Mouse (Mus musculus): ENCODE measurements around the gene Agtr1a. TPM values are rescaled to one million over a fixed set of nuclear protein-coding genes. Genes with fewer than 3 reads are reported as not detected.

Agtr1a gene
- polyA plus RNA-seq, 1 experiment, result 7.6 TPM

- Histone ChIP-seq H3K4me3 (replicated peaks; ENCODE audit: control insufficient read depth, low read depth, low read length) (no peak overlapping the region), H3K4me1 (ENCODE audit: control insufficient read depth, insufficient read depth, low read length) (no peaks in the 10 kb centered on the region; the same call in 1 of the 2 replicates), H3K27ac (ENCODE audit: control insufficient read depth, insufficient read depth, low read depth, low read length, poor library complexity) (no peak overlapping the region)
- TF ChIP-seq CTCF (IDR thresholded peaks at IDR 0.05; ENCODE audit: control insufficient read depth, insufficient read depth, low read length) (no peak), POLR2A (IDR thresholded peaks at IDR 0.05; ENCODE audit: borderline replicate concordance, control insufficient read depth, low read depth, low read length) (no peak)
- 58% methylated on average over 7 of the region's 7 CpGs for WGBS
Observed at GRCm38 (mm10) chr13:30337646-30338045, 1.4 kb downstream of the Agtr1a start.

- 85% methylated on average over 5 of the region's 5 CpGs for whole genome bisulfite sequencing
- TF ChIP-seq CTCF (IDR thresholded peaks at IDR 0.05; ENCODE audit: control insufficient read depth, insufficient read depth, low read length) (no peak), POLR2A (IDR thresholded peaks at IDR 0.05; ENCODE audit: borderline replicate concordance, control insufficient read depth, low read depth, low read length) (no peak)
- H3K4me3 ChIP-seq (replicated peaks; ENCODE audit: control insufficient read depth, low read depth, low read length), result no peak overlapping the region
- no peak overlapping the region for H3K27ac ChIP-seq (ENCODE audit: control insufficient read depth, insufficient read depth, low read depth, low read length, poor library complexity)
- H3K4me1 ChIP-seq (ENCODE audit: control insufficient read depth, insufficient read depth, low read length), result no peaks in the 10 kb centered on the region; the same call in 1 of the 2 replicates
Observed at GRCm38 (mm10) chr13:30338576-30338975, 2.3 kb downstream of the Agtr1a start.

GRCm38 (mm10) chr13:30339927-30340326 lies 3.7 kb downstream of the Agtr1a start:
- H3K27ac ChIP-seq (ENCODE audit: control insufficient read depth, insufficient read depth, low read depth, low read length, poor library complexity), result no peak overlapping the region
- no peak overlapping the region for H3K4me3 ChIP-seq (replicated peaks; ENCODE audit: control insufficient read depth, low read depth, low read length)
- WGBS, result 94% methylated on average over 8 of the region's 8 CpGs
- TF ChIP-seq CTCF (IDR thresholded peaks at IDR 0.05; ENCODE audit: control insufficient read depth, insufficient read depth, low read length) (no peak), POLR2A (IDR thresholded peaks at IDR 0.05; ENCODE audit: borderline replicate concordance, control insufficient read depth, low read depth, low read length) (no peak)
- no peaks in the 10 kb centered on the region; the same call in 1 of the 2 replicates for H3K4me1 ChIP-seq (ENCODE audit: control insufficient read depth, insufficient read depth, low read length)

GRCm38 (mm10) chr13:30341987-30342898 lies 6.0 kb downstream of the Agtr1a start:
- Histone ChIP-seq H3K4me3 (replicated peaks; ENCODE audit: control insufficient read depth, low read depth, low read length) (no peak overlapping the region), H3K4me1 (ENCODE audit: control insufficient read depth, insufficient read depth, low read length) (no peaks in the 10 kb centered on the region; the same call in 1 of the 2 replicates), H3K27ac (ENCODE audit: control insufficient read depth, insufficient read depth, low read depth, low read length, poor library complexity) (no peak overlapping the region)
- 88% methylated on average over 19 of the region's 19 CpGs for WGBS
- TF ChIP-seq POLR2A (IDR thresholded peaks at IDR 0.05; ENCODE audit: borderline replicate concordance, control insufficient read depth, low read depth, low read length) (no peak), CTCF (IDR thresholded peaks at IDR 0.05; ENCODE audit: control insufficient read depth, insufficient read depth, low read length) (no peak)

- Histone ChIP-seq H3K4me3 (replicated peaks; ENCODE audit: control insufficient read depth, low read depth, low read length) (no peak overlapping the region), H3K27ac (ENCODE audit: control insufficient read depth, insufficient read depth, low read depth, low read length, poor library complexity) (no peak overlapping the region), H3K4me1 (ENCODE audit: control insufficient read depth, insufficient read depth, low read length) (no peaks in the 10 kb centered on the region)
- no peak for TF ChIP-seq CTCF (IDR thresholded peaks at IDR 0.05; ENCODE audit: control insufficient read depth, insufficient read depth, low read length)
- TF ChIP-seq POLR2A (IDR thresholded peaks at IDR 0.05; ENCODE audit: borderline replicate concordance, control insufficient read depth, low read depth, low read length), result no peak
- 88% methylated on average over 11 of the region's 11 CpGs for WGBS
Observed at GRCm38 (mm10) chr13:30345427-30345913, 9.2 kb downstream of the Agtr1a start.

GRCm38 (mm10) chr13:30346881-30347280 lies 10.6 kb downstream of the Agtr1a start:
- TF ChIP-seq CTCF (IDR thresholded peaks at IDR 0.05; ENCODE audit: control insufficient read depth, insufficient read depth, low read length) (no peak), POLR2A (IDR thresholded peaks at IDR 0.05; ENCODE audit: borderline replicate concordance, control insufficient read depth, low read depth, low read length) (no peak)
- WGBS, result 93% methylated on average over 4 of the region's 4 CpGs
- H3K4me3 ChIP-seq (replicated peaks; ENCODE audit: control insufficient read depth, low read depth, low read length), result no peak overlapping the region
- no peak overlapping the region for H3K27ac ChIP-seq (ENCODE audit: control insufficient read depth, insufficient read depth, low read depth, low read length, poor library complexity)
- no peaks in the 10 kb centered on the region for H3K4me1 ChIP-seq (ENCODE audit: control insufficient read depth, insufficient read depth, low read length)

GRCm38 (mm10) chr13:30348306-30348705 lies 12.1 kb downstream of the Agtr1a start:
- Histone ChIP-seq H3K4me1 (ENCODE audit: control insufficient read depth, insufficient read depth, low read length) (no peaks in the 10 kb centered on the region), H3K4me3 (replicated peaks; ENCODE audit: control insufficient read depth, low read depth, low read length) (no peak overlapping the region), H3K27ac (ENCODE audit: control insufficient read depth, insufficient read depth, low read depth, low read length, poor library complexity) (no peak overlapping the region)
- TF ChIP-seq POLR2A (IDR thresholded peaks at IDR 0.05; ENCODE audit: borderline replicate concordance, control insufficient read depth, low read depth, low read length), result no peak
- no peak for TF ChIP-seq CTCF (IDR thresholded peaks at IDR 0.05; ENCODE audit: control insufficient read depth, insufficient read depth, low read length)

GRCm38 (mm10) chr13:30351966-30352365 lies 15.7 kb downstream of the Agtr1a start:
- no peak overlapping the region for H3K4me3 ChIP-seq (replicated peaks; ENCODE audit: control insufficient read depth, low read depth, low read length)
- no peak overlapping the region for H3K27ac ChIP-seq (ENCODE audit: control insufficient read depth, insufficient read depth, low read depth, low read length, poor library complexity)
- no peaks in the 10 kb centered on the region for H3K4me1 ChIP-seq (ENCODE audit: control insufficient read depth, insufficient read depth, low read length)
- TF ChIP-seq POLR2A (IDR thresholded peaks at IDR 0.05; ENCODE audit: borderline replicate concordance, control insufficient read depth, low read depth, low read length) (no peak), CTCF (IDR thresholded peaks at IDR 0.05; ENCODE audit: control insufficient read depth, insufficient read depth, low read length) (no peak)
- 75% methylated on average over 13 of the region's 13 CpGs for WGBS
